Mouse (Mus musculus): ENCODE results near the gene Ank2.

Ank2 gene

DNA sequence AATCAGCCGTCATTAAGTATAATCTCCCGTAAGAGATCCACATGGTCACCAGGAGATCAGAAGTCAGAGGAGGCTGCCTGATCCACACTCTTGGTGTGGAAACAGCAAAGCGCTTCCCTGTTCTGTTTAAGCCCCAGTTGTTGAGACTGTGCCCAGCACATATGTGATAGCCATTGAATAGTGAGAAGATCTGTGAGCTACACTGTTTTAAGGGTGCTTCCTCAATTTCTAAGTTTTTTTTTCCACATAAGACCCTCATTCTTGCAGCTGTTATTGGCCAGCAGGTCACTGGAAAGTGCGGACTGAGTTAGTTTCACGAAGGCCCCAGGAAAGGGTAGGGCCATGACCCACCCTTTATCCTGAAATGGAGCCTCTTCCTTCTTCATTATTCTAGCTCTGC lies 216.9 kb downstream of the Ank2 start:
- no peak for DNase-seq

DNA sequence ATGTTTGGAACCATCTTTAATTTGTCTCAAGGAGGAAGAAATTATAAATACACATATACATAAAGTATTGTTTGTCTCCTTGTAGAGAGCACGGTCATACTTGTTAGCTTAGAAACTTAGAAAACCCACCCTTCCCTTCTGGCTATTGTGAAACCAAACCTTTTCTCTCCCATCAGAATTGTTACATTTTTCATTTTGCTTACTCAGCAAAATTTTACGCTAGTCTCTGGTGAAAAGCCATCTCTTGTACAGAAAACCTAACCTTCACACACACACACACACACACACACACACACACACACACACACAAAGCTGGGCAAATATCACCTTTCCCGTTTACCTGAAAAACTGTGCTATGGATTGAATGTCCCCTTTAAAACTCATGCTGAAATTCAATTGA lies 217.8 kb downstream of the Ank2 start:
- DNase-seq: no peak

DNA sequence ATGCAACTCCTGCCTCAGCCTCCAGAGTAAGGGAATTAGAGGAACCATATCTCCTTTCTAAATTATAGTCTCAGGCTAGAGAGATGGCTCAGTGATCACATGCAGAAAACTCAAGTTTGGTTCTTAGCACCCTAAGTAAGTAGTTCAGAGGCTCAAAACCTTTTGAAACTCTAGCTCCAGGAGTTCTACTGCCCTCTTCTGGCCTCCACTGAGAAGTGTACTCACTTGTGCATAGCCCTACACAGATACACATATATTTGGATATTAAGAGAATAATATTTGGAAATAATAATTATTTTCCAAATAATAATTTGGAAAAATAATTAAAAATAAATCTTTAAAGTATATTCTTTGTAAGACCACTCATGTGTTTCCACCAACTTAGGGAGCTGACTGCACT lies 218.8 kb downstream of the Ank2 start:
- no peak for DNase-seq

DNA sequence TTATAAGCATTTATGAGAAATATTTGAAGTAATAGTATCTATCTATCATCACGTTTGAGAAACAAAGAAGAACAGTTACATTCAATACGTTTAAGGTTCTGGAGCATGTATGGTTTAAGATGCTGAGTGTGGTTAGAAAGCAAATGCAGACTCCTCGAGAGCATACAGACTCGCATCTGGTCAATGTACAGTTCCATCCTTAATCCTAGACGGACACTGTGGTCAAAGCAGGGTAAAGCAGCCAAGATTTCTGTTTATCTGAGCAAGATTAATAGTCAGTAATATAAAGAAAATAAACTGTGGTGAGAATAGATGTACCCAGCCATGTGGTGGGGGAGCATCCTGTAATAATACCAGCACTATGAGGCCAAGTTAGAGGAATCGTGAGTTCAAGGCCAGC lies 223.2 kb downstream of the Ank2 start:
- no peak for DNase-seq

DNA sequence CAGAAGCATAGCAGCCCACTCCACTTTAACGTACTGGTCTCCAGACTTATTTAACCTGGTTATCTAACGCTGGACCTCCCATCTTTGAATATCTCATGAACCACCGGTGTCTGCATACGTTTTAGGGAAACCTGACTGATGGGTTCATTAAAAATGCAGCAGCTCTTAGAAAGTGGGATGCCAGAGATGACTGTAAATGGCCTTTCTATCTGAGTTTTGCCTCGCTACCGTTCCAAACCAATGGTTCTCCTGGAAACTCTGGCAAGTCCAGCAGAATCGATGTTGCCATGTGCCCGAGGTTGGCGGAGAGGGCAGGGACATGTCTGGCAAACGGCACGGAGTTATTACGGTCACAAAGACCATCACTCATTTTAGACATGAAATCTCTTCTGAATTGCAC lies 226.3 kb downstream of the Ank2 start:
- DNase-seq: no peak

DNA sequence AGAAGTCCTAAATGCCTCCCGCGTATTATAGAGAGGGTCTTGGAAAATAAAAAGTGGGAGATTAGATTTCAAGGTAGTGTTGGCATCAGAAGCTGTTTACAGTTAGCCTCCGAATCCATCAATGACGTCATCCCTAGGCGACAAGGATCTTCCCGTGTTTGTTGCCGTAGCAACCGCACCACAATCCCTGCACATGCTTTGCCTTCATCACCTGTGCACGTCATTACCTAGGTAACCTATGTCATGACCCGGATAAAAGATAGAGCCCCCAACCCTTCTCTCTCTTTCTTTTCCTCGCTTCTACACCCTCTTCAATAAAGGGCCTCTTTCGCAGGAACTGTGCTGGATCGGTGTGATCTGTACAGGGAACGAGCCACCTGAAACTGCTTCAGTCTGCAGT lies 229.5 kb downstream of the Ank2 start:
- DNase-seq: no peak

DNA sequence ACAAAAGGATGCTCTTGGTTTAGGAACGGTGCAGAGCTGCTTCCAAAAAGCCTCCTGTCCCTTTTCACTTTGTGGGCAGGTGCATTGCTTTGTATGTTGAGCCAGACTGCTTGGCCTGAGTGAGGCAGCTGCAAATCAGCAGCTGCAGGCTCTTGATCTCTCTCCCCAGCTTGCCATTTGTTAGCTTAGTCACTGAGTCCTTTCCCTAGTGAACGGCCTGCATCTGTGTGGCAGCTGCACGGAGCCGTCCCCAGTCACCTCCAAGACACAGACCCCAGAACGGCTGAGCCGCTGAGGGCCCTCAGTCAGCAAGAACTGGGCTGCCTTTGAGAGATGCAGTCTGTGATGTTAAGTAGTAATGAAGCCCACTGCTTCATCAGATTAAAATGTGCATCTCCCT lies 231.3 kb downstream of the Ank2 start:
- DNase-seq: no peak

DNA sequence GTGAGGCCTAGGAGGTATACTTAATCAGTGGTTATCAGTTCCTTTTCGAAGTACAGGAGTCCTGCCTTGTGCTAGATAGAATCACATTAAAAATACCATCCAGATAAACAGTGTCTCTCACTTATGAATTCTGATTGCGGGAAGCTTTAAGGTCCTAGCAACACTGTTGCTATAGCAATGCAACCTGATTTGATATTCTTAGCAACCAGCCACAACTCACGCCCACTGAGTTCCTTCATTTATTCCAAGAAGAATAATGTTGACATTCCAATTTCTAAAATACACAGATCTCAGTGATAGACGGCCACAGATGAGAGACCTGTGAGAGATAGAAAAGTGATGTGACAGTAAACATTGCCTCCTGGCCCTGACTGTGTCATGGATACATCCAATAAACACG lies 233.4 kb downstream of the Ank2 start:
- DNase-seq: no peak

DNA sequence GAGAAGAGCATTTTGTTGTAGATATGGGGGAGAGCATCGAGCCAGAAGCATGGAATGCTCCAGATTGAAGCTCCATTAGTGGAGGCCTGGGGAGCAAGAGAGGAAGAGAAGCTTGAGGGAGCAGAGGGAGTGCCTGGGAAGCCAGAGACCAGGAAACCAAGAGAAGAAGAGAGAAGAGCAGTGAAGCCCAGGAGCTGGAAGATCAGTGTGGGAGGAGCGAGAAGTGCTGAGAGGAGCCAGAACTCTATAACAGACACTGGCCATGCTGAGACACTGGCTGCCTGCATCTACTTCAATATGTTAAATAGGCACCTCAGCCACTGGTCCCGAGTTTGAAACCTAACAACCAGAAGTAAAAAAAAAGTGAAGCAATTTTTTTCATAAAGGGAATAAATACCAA lies 234.0 kb downstream of the Ank2 start:
- DNase-seq: no peak

DNA sequence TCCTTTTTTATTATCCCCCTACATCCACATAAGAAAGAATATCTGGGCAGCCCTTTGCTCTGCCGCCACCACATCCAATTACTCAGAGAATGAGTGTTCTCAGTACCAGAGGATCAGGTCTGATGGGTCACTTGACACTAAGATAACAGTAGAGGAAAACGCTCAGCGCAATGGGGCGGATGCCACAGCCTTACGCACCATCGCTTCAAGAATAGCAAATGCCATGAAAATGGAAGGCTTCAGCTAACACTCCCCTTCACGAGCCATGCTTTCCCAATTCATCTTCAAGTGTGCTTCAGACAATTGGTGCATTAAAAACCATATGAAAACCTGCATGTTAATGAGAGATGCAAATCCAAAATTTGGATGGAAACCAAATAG lies 238.4 kb downstream of the Ank2 start:
- DNase-seq: no peak

DNA sequence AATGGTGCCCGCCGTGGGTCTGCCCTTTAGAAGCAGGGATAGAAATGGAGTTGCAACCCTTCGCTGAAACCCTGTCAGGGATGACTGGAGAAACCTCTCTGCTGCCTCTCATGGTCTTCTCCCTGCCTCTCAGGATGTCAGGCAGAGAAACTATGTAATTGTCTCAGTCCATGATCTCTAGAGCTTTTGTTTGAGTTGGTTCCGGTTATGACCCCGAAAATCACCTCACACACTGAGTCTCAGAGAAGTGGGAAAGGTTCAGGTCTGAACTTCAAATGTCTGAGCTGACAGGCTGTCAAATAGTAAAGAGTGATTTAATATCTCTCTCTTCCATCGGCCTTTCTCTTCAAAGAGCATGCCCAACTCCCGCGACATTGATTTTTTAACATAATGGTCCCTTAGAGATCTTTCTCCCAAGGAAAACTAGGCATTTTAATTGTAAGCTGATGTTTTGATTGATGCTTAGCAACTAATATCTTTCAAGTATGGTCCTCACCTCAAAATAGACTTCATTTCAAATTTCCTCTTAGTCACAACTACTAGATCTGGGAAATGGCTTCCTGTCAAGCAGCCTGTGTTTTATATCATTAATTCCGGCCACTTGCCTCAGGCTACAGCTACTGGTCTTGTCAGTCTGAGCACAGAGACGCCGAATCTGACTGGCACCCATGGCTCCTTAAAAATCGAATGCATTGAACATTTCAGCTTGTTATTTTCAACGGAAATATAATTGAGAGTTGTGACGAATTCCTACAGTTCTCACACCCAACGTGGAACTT lies 239.0 kb downstream of the Ank2 start:
- DNase-seq: no peak

DNA sequence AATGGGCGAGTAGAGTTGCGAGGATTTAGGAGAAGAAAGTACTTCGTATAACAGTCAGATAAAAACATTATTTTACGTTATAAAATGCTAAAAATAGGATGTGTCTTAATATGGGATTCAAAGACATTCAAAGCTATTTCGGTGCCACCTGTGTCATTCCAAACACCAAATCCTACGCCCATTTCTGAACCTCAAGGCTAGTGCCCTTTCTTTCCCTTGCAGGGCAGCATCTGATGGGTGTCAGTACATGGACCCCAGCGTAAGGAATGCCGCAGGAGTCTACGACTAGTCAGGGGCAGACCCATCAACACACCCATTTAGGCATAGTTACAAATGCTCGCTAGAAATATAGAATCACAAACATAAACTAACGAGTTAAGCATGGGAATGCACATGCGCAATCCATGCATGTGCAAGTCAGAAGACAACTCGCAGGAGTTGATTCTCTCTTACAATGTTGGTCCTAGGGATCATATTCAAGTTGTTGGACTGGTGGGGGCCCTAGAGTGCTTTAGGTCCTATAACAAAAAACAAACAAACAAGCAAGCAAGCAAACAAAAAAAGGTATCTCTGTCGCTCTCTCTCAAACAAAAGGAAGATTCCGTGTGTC lies 240.6 kb downstream of the Ank2 start:
- DNase-seq: peak; percentile 9 to 28

DNA sequence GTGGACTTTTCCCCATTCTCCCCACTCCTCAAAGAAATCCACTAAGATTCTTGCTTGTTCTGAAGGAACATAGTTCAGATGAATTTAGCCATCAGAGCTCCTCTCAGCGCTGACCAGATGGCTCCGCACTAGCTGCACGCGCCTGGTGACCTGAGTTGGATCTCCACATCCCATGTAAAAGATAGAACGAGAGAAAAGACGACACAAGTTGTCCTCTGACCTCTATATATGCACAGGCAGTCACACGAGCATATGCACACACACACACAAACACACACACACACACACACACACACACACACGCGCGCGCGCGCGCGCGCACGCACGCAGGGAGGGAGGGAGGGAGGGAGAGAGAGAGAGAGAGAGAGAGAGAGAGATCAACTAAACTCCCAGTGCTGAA lies 241.2 kb downstream of the Ank2 start:
- DNase-seq: peak; percentile 62 to 67

DNA sequence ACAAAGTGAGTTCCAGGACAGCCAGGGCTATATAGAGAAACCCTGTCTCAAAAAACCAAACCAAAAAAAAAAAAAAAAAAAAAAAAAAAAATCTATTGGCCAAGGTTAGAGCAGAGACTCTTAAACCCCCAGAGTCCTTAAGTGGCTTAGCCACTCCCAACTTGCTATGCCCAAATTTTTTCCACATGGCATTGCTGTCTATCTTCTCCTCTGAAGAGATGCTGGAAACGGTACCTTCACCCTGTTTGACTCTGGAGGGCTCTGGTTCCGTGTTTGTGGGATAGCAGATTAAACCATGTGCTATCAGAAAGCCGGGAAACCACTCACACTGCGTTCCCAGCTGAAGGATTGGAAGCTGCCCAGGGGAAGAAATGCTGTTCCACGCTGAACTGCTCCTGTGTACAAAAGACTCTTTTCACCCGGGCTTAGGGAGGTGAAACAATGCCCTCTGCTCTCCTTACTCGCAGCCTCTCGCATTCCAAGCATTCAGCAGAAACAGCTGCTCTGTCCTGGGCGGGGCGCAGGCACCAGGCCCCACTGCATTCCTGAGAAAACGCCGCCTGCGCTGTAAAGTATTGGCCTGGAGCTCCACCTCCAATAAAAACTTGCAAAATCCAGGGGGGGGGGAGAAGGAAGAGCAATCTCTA lies 241.7 kb downstream of the Ank2 start:
- DNase-seq: peak; percentile 64 to 65

DNA sequence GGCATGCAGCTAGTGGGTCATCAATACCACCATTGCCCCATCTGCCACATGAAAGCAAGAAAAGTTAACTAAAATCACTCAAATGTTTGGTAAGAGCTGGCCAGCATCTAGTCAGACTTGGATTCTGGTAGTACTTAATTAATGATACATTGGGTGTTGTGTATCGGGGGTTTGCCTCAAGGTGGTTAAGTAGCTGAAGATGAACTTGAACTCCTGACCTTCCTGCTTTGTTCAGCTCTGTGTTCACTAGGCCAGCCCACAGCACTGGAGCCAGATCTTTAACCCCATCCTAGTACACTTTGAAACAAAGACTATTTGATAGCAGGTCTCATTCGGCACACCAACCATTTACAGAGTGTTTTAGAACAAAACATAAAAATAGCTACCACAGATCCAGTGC lies 242.5 kb downstream of the Ank2 start:
- DNase-seq: no peak

DNA sequence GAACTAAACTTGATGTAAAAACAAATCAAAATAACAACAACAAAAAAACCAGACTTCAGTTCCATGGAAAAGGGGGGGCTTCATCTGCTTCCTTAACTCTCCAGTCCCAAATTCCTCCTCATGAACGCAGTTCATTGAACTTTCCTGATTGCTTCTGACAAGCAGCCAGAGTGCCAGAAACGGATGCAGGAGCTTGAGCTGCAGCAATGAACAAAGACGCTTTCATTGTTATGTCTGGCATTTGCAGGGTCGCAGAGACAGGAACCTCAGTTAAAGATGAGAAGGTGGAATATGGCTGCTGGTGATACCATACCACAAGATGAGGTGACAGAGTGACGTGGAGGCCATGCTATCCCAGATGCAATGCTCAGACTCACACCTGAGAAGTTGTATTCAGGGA lies 248.2 kb downstream of the Ank2 start:
- DNase-seq: no peak

DNA sequence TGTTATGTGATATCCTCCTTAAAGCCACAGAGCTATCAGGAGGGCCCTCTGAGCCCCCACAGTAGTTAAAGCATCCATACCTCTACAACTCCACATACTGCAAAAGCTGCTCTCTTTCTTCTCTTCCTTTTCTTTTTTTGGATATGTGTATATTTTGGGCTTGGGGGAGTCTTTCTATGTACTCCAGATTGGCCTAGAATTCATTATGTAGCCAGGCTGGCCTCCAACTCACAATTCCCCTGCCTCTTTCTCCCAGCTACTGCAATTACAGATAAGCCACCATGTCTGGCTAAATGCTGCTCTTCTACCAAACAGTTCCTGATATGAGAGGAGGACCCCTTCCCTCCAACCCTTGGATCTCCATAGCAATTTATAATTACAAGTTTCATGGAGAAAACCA lies 250.5 kb downstream of the Ank2 start:
- DNase-seq: no peak

DNA sequence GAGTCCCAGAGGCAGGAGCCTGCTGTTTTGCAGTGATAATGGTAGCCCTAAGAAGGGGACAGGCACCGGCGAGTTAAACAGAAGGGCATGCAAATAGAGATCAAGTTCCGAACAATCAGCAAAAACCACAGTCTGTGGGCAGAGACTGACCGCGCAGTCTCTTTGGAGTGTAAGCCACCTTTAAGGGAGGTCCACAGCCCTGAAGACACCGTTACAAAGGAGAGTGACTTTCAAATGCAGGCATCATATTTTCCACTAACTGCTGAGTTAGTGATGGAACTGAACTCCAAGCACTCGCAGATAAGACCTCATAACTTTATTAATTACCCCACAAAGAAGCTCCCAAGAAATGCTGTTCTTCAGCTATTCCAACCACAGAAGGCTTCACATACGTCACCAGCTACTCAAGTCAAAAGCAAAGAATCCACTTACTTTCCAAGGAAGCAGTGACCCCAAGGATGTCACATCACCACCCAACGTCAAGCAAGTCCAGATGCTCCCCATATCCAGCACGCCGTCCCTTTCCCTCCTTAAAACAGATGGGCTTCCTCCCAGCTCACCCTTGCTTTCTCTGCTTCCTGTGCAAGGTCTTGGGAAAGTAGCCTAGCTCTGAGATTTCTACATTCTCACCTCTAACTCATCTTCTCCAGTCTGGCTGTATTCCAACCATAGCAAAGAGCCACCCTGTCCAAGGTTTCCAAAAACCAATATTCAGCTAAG lies 252.0 kb downstream of the Ank2 start:
- DNase-seq: no peak

DNA sequence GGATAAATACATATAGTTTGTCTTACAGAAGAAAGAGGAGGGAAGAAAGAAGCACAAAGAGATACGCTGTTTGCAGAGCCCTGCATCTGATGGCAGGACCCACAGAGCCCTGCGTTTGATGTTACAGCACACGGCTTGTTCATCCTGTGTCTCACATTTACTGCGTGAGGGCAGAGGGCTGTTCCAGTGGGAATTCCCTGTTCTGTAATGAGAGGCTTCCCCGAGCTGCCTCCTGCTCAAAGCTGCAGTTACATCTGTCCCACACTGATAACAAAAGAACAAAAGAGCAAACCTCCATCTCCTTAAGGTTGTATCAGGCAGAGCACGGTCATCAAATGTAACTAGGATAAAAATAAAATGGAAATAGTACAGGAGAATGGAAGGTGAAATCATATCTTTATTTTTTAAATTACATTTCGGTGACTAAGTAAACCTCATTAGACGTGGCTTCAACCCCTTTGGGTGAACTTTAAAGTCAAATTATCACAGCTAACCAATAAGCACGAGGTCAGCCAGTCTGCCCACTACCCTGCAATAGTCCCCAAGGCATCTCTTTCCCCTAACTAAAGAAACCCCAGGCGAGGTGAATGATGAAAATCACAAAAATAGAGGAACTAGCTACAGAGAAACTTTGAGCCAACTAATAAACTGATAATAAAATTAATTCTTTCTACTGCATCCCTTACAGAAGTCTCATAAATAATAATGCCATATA lies 255.1 kb downstream of the Ank2 start:
- no peak for DNase-seq

DNA sequence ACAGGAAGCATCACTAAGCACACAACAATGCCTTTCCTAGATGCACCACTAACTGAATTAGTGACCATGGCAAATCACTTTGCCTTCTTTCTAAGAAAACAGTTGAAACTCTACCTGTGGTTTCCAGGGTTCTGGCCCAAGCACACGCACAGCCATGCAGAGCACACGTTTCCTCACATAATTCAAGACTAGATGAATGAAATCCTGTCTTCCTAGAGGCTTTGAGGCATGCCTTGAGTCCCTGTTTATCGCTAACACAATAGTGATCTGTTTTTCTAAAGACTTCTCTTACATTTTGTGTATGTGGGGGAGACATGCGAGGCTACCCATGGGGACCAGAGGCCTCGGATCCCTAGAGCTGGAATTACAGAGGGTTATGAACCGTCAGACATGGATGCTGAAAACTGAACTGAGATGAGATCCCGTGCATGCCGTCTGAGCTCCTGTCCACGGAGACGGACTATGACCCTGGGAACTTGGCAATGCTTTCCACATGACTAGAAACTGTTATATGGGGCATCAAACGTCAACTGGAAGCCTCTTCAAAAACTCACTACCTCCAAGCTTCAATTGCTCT lies 256.8 kb downstream of the Ank2 start:
- no peak for DNase-seq

DNA sequence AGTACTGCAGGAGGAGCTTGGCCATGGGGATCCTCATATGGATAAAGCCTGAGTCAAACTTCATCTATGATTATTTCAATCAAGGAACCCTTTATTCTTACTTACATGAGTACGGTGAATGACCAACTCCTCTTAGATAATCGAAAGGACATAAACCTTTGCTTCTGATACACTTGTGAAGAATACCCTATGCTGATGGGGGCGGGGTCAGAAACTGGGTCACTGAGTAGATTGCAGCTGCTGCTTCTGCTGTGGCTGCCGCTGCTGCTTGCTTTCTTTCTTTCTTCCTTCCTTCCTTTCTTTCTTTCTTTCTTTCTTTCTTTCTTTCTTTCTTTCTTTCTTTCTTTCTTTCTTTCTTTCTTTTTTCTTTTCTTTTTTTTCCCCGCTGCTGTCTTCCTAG lies 263.9 kb downstream of the Ank2 start:
- DNase-seq: no peak

DNA sequence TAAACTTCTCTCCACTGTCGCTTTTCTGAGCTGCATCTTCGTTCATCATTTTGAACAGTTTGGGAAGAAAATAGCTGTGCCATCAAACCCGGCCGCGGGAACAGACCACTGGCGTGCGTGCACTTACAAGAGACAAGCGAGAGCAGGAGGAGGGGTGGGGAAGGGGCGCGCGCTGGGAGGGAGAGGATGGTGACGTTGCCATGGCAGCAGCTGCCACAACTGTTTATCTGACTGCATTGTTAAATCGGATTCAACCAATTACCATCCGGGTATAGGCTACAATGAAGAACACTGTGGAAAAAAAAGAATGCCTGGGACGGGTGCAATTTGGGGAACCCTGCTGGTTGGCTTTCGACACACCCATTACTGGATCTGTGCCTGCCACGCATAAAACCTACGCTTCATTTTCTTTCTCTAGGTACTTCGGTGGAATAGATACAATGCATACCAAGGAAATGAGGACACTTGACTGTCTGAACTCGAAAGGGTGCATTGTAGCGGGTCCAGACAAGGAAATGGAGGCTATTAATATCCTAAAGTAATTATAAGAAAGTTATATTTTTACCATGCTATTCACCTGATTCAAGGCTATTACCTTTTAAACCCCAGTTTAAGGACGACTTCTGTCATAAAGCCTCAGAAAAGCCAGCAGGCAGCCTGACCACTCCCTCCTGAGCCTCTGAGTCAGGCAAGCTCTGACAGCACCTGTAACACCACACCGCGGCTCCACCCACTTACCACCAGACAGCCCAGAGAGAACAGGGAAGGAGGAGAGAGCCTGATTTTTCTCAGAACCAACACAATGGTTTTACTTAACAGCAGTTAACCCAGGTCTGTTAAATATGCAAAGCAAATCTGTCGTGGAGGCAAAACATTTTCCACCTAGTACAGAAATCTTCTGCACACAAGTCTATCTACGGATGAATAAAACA lies 273.1 kb downstream of the Ank2 start:
- DNase-seq: peak; percentile 79 to 86

Measured in cerebellum, adult 18-20 months (tissue).